Mouse (Mus musculus) erythroblast, embryonic 14.5 days (primary cell): ENCODE data around the gene Rbfox1.

ENCODE experiments used
- GATA1 ChIP-seq: IDR thresholded peaks from 2 replicates; pipeline ENCODE4 v1.6.1; 2012; ENCODE audit warnings: low read length, inconsistent platforms, mixed read lengths
- TAL1 ChIP-seq: IDR thresholded peaks from 3 replicates; pipeline ENCODE4 v1.6.1; 2012; ENCODE audit warnings: low read length, inconsistent platforms, mixed read lengths

DNA sequence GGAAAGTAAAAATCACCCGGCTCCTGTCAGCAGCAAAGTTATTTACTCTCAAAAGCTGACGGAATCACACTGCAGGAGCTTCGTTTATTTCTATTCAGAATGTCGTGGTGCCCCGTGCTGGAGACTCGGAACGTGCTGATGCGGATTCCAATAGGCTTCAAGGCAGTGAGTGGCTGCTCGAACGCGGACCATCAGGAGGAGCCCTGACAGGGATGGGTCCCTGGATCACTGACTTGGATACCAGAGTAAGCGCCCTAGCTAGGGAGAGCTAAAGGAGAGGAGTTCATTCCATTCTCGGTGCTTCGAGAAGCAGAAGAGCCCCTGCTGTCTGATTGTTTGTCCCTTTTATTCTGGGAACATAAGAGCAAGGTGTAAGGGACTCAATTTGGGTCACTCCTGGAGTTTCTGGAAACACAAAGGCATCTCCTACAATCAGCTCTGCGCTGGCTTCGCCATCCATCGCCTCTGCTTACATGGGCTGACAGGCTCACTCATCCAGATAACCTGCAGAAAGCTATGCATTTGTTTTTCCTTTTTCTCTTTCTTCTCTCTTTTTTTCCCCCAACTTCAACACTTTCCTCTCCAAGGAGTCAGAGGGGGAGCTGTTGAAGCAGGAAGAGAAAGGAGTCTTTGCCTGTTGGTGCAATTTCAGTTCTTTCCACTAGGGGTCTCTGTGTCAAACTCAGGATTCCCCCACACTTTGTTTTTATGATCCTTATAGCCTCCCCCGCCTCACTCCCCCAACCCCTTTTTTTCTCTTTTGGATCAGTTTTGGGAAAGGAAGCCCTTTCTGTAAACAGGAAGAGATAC is 1164.2 kb downstream of the Rbfox1 start:
- TF ChIP-seq GATA1, result no peak
- TF ChIP-seq TAL1, result no peak
